In the genomic region with DNA sequence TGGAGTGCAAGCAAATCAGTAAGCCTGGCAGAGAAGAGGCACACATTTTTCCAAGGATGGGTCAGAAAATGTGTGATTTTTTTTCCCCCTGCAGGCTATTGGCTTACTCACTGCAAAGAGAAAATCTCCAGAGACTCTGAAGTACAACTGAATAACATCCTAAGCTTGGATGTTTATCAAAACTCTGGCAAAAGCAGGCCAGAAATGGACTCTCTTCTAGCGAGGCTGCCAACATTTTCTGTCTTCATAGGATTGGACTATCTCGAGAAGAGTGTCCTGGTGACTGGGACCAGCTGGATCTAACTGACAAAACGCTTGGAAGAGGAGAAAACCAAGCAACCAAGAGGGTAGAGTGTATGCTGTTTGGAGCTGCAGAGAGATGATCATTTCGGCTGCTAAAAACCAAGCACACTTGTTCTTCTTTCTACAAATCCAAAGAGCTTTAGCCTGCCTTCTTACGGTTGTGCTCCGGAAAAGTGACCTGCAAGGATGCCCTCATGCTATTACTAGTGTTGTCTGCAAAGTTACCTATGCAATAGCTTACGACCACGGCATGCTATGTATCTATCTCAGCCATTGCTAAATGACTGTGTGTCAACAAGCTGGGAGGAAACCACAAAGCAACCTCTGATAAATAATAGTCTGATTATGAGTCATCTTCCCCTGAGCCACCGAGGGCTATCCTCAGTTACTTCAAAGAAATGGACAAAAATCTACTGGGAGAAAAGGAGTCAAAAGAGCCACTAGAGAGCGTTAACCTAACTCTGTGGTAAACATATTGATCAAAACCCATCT, we compare ENCODE assay signal across 9 mouse cellular contexts. TPM values are rescaled to one million over a fixed set of nuclear protein-coding genes. Genes with fewer than 3 reads are reported as not detected.
A peak's percentile ranks its signal among the peaks of the same experiment; 100 is the strongest.
DNase-seq lines count a peak whose midpoint lies in the region; ATAC-seq and TF ChIP-seq lines count a peak whose summit lies in the region.
"Had no signal": no experiment of that assay in that cellular context is flagged by ENCODE, and none has a peak within 500 bp of the region (broad histone marks: within the 10 kb centered on the region; RNA-seq: fewer than 3 reads in every experiment).

No protein-coding gene starts in this region.

- ATAC-seq in heart, postnatal 0 days (ENCODE audit: insufficient read depth, low read depth), result peak; percentile 17; the same call in 1 of the 2 replicates

- no peak for TF ChIP-seq CTCF in heart, postnatal 0 days (IDR thresholded peaks at IDR 0.05; ENCODE audit: low read depth)

- peak; percentile 73 for DNase-seq in gastrocnemius, adult 18-20 months (ENCODE audit: low spot score)
- DNase-seq in gastrocnemius, postnatal 10 days, result no peak
- peak; percentile 18 for DNase-seq in MEL-GATA-1-ER (ENCODE audit: extremely low read depth, low read depth)
- DNase-seq in heart, postnatal 0 days (ENCODE audit: low spot score), result peak; percentile 53
- DNase-seq in lung, postnatal 14 days, result peak; percentile 58
- DNase-seq in c-Kit-positive CD71-positive TER-119-positive erythroid progenitor cells, embryonic 14.5 days (ENCODE audit: low spot score), result no peak
- no peak for DNase-seq in embryo, embryonic 10.5 days (ENCODE audit: low spot score)
- DNase-seq in adrenal gland, postnatal 14 days, result no peak

- no peaks in the 10 kb centered on the region for H3K27me3 ChIP-seq in heart, postnatal 0 days (ENCODE audit: control insufficient read depth, insufficient read depth, low read length)
- H3K27me3 ChIP-seq: neural tube, embryonic 15.5 days had no signal

- H3K4me1 ChIP-seq in heart, postnatal 0 days (ENCODE audit: control insufficient read depth, insufficient read depth), result no peaks in the 10 kb centered on the region
- H3K4me1 ChIP-seq: neural tube, embryonic 15.5 days had no signal

- no peak overlapping the region for H3K4me3 ChIP-seq in heart, postnatal 0 days (ENCODE audit: low read depth, low read length)
- H3K4me3 ChIP-seq: neural tube, embryonic 15.5 days had no signal

- TF ChIP-seq EP300 in heart, postnatal 0 days (IDR thresholded peaks at IDR 0.05; ENCODE audit: low read depth), result no peak

- no peaks in the 10 kb centered on the region for H3K36me3 ChIP-seq in heart, postnatal 0 days (replicated peaks; ENCODE audit: control insufficient read depth, insufficient read depth, low read length)
- H3K36me3 ChIP-seq: neural tube, embryonic 15.5 days had no signal

- 55% methylated on average over 10 of the region's 10 CpGs for WGBS in heart, postnatal 0 days

- H3K9ac ChIP-seq in heart, postnatal 0 days (replicated peaks; ENCODE audit: low read depth, low read length), result no peak overlapping the region
- H3K9ac ChIP-seq: neural tube, embryonic 15.5 days had no signal

- 0 out of 2 replicates have a peak, but pooled peaks cover 4% of the 10 kb centered on the region for H3K9me3 ChIP-seq in heart, postnatal 0 days (replicated peaks; ENCODE audit: control insufficient read depth, low read length)
- H3K9me3 ChIP-seq: neural tube, embryonic 15.5 days had no signal

- H3K4me2 ChIP-seq in heart, postnatal 0 days (ENCODE audit: low read depth, low read length), result no peak overlapping the region
- H3K4me2 ChIP-seq: neural tube, embryonic 15.5 days had no signal

- H3K27ac ChIP-seq in heart, postnatal 0 days (ENCODE audit: low read depth), result no peak overlapping the region
- H3K27ac ChIP-seq: neural tube, embryonic 15.5 days had no signal

RNA-seq across cellular contexts. Expression of gene Rbpj, which starts 36.1 kb away (rescaled TPM):
- total RNA-seq in gastrocnemius, adult 18-20 months (2021), result 10 to 100 TPM; 17.1 to 18.0 TPM
- total RNA-seq in gastrocnemius, postnatal 10 days (2021), result 10 to 100 TPM; 32.2 to 45.3 TPM
- 19.9 and 22.0 TPM in 2 replicates for total RNA-seq in heart, postnatal 0 days (2014; rRNA removed; ENCODE audit: low replicate concordance)
- 11.4 and 12.6 TPM in 2 replicates for polyA plus RNA-seq in heart, postnatal 0 days (2015; fragmentation: Nextera tagmentation; extraction: Ambion mirVana)
- total RNA-seq in adrenal gland, postnatal 14 days (2021), result 31.4 and 36.2 TPM in 2 replicates

Comparison
In these comparisons a context has a peak if more than half of its experiments do, and no peak if none do; other contexts are left out.
1. DNase-seq: peak in gastrocnemius, adult 18-20 months (single experiment), MEL-GATA-1-ER (single experiment), heart, postnatal 0 days (single experiment) and lung, postnatal 14 days (single experiment); none in gastrocnemius, postnatal 10 days (single experiment), c-Kit-positive CD71-positive TER-119-positive erythroid progenitor cells, embryonic 14.5 days (single experiment), embryo, embryonic 10.5 days (single experiment) and adrenal gland, postnatal 14 days (single experiment).